Mouse (Mus musculus) mesoderm, embryonic 11.5 days (tissue): ENCODE results near the gene Mgat5.

Experiments used
- DNase-seq: peaks from one replicate; pipeline ENCODE4 v3.0.0-alpha.2; 2012; ENCODE audit warnings: low read depth, low spot score

Gene Mgat5

GRCm38 (mm10) chr1:127204817-127205485 is at the start of gene Mgat5:
TSS of gene Mgat5 (plus strand) at chr1:127205015.
- DNase-seq: peak; percentile 90

- DNase-seq: no peak
Observed at GRCm38 (mm10) chr1:127160118-127160760, 44.6 kb upstream of the Mgat5 start.

- DNase-seq: no peak
Observed at GRCm38 (mm10) chr1:127164589-127165160, 40.1 kb upstream of the Mgat5 start.

GRCm38 (mm10) chr1:127166521-127166920 is 38.3 kb upstream of the Mgat5 start:
- no peak for DNase-seq

- no peak for DNase-seq
Observed at GRCm38 (mm10) chr1:127167586-127167985, 37.2 kb upstream of the Mgat5 start.

GRCm38 (mm10) chr1:127168205-127168604 is 36.6 kb upstream of the Mgat5 start:
- no peak for DNase-seq

GRCm38 (mm10) chr1:127169516-127169915 is 35.3 kb upstream of the Mgat5 start:
- DNase-seq: no peak

GRCm38 (mm10) chr1:127171361-127171760 is 33.5 kb upstream of the Mgat5 start:
- DNase-seq: no peak

GRCm38 (mm10) chr1:127173448-127173847 is 31.4 kb upstream of the Mgat5 start:
- DNase-seq: no peak

- no peak for DNase-seq
Observed at GRCm38 (mm10) chr1:127192396-127192795, 12.4 kb upstream of the Mgat5 start.

GRCm38 (mm10) chr1:127199186-127199585 is 5.6 kb upstream of the Mgat5 start:
- DNase-seq: no peak

GRCm38 (mm10) chr1:127202360-127202759 is 2.5 kb upstream of the Mgat5 start:
- DNase-seq: no peak

- DNase-seq: no peak
Observed at GRCm38 (mm10) chr1:127203231-127203764, 1.5 kb upstream of the Mgat5 start.

- DNase-seq: peak; percentile 49
Observed at GRCm38 (mm10) chr1:127205501-127206019, 745 bp downstream of the Mgat5 start.

GRCm38 (mm10) chr1:127206020-127206641 is 1.3 kb downstream of the Mgat5 start:
- peak; percentile 34 for DNase-seq

- DNase-seq: no peak
Observed at GRCm38 (mm10) chr1:127206881-127207555, 2.2 kb downstream of the Mgat5 start.

GRCm38 (mm10) chr1:127208167-127208566 is 3.4 kb downstream of the Mgat5 start:
- no peak for DNase-seq

- peak; percentile 38 for DNase-seq
Observed at GRCm38 (mm10) chr1:127212812-127213211, 8.0 kb downstream of the Mgat5 start.

GRCm38 (mm10) chr1:127213434-127213833 is 8.6 kb downstream of the Mgat5 start:
- peak; percentile 34 for DNase-seq

GRCm38 (mm10) chr1:127214585-127215232 is 9.9 kb downstream of the Mgat5 start:
- no peak for DNase-seq

GRCm38 (mm10) chr1:127216979-127217378 is 12.2 kb downstream of the Mgat5 start:
- DNase-seq: no peak
